Mouse (Mus musculus): ENCODE data around the gene Bet1l.
"Not testable (repeated sequence)": the region's sequence is repeated elsewhere in the genome, so short reads cannot be mapped to it uniquely, and the experiment has no call there.

The Bet1l gene

GRCm38 (mm10) chr7:140857550-140858505 lies at the start of gene Bet1l:
Gene Bet1l (minus strand): TSS chr7:140857577.
- no peak for DNase-seq (ENCODE audit: extremely low spot score, low spot score)

GRCm38 (mm10) chr7:140907131-140907530 lies 49.8 kb upstream of the Bet1l start:
- DNase-seq (ENCODE audit: extremely low spot score, low spot score) = no peak

- DNase-seq (ENCODE audit: extremely low spot score, low spot score) = no peak
Measured at GRCm38 (mm10) chr7:140905642-140906081, 48.3 kb upstream of the Bet1l start.

- DNase-seq (ENCODE audit: extremely low spot score, low spot score) = peak; percentile 89
Measured at GRCm38 (mm10) chr7:140903212-140903611, 45.8 kb upstream of the Bet1l start.

- no peak for DNase-seq (ENCODE audit: extremely low spot score, low spot score)
Measured at GRCm38 (mm10) chr7:140902036-140902875, 44.9 kb upstream of the Bet1l start.

GRCm38 (mm10) chr7:140900220-140900619 lies 42.8 kb upstream of the Bet1l start, which contains the start of gene Cox8b:
Gene Cox8b (minus strand): TSS chr7:140900446.
- DNase-seq (ENCODE audit: extremely low spot score, low spot score) = no peak

GRCm38 (mm10) chr7:140899121-140899520 lies 41.7 kb upstream of the Bet1l start:
- DNase-seq (ENCODE audit: extremely low spot score, low spot score) = no peak

- DNase-seq (ENCODE audit: extremely low spot score, low spot score) = no peak
Measured at GRCm38 (mm10) chr7:140897863-140898262, 40.5 kb upstream of the Bet1l start.

- DNase-seq (ENCODE audit: extremely low spot score, low spot score) = no peak
Measured at GRCm38 (mm10) chr7:140894611-140895010, 37.2 kb upstream of the Bet1l start.

- no peak for DNase-seq (ENCODE audit: extremely low spot score, low spot score)
Measured at GRCm38 (mm10) chr7:140894031-140894430, 36.7 kb upstream of the Bet1l start.

GRCm38 (mm10) chr7:140890636-140891035 lies 33.3 kb upstream of the Bet1l start:
- DNase-seq (ENCODE audit: extremely low spot score, low spot score) = not testable (repeated sequence)

- no peak for DNase-seq (ENCODE audit: extremely low spot score, low spot score)
Measured at GRCm38 (mm10) chr7:140882469-140882803, 25.1 kb upstream of the Bet1l start.

- DNase-seq (ENCODE audit: extremely low spot score, low spot score) = peak; percentile 94
Measured at GRCm38 (mm10) chr7:140881696-140882468, 24.5 kb upstream of the Bet1l start, which contains the start of the genes Psmd13 and Sirt3. Gene Psmd13 (plus strand): TSS chr7:140881968. Gene Sirt3 (minus strand): TSS chr7:140882309.

- no peak for DNase-seq (ENCODE audit: extremely low spot score, low spot score)
Measured at GRCm38 (mm10) chr7:140880865-140881515, 23.6 kb upstream of the Bet1l start.

GRCm38 (mm10) chr7:140880419-140880818 lies 23.0 kb upstream of the Bet1l start:
- no peak for DNase-seq (ENCODE audit: extremely low spot score, low spot score)

GRCm38 (mm10) chr7:140879355-140879754 lies 22.0 kb upstream of the Bet1l start:
- no peak for DNase-seq (ENCODE audit: extremely low spot score, low spot score)

GRCm38 (mm10) chr7:140877364-140877763 lies 20.0 kb upstream of the Bet1l start:
- no peak for DNase-seq (ENCODE audit: extremely low spot score, low spot score)

GRCm38 (mm10) chr7:140874224-140874623 lies 16.8 kb upstream of the Bet1l start:
- no peak for DNase-seq (ENCODE audit: extremely low spot score, low spot score)

- DNase-seq (ENCODE audit: extremely low spot score, low spot score) = no peak
Measured at GRCm38 (mm10) chr7:140864761-140865160, 7.4 kb upstream of the Bet1l start.

GRCm38 (mm10) chr7:140860728-140861127 lies 3.4 kb upstream of the Bet1l start:
- no peak for DNase-seq (ENCODE audit: extremely low spot score, low spot score)

- no peak for DNase-seq (ENCODE audit: extremely low spot score, low spot score)
Measured at GRCm38 (mm10) chr7:140859997-140860396, 2.6 kb upstream of the Bet1l start.

Data from neural tube, embryonic 10.5 days (tissue).